Mouse (Mus musculus) layer of hippocampus, adult 18-20 months (tissue): ENCODE measurements at regions not wholly inside any gene's neighbourhood (a gene's known extent, or its start where the extent isn't known, plus 50 kb on each side); places are given as distances from the start of the nearest gene placed in this dataset.

Experiments used
- DNase-seq, 2 experiments: peaks; one replicate each; pipeline ENCODE4 v3.0.0; 2022; ENCODE audit warnings: low spot score in 2 of 2
- microRNA-seq, 2 experiments: library from miRNA; unstranded; fragments of <30 nt; microRNA quantifications; one replicate each; pipeline ENCODE4 v1.2.0; 2021

DNA sequence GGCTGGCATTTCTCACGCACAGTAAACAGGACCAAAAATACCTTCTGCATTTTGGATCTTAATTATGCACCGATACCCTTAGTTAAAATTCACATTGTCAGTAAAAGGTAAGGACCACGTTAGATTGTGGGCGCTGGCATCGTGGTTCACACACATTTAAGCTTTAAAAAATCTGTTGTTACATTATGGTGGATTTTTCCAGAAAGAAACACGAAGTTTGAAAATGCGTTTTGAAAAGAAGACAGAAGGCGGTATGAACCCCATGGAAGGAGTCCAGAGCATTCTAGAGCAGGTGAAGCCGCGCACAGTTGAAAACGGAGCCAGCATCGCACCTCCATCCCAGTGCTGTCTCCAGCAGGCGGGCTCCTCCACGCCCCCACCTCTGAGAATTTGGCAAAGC lies 94.6 kb upstream of the Zfp64 start:
- peak; percentile 2 to 7 for DNase-seq

DNA sequence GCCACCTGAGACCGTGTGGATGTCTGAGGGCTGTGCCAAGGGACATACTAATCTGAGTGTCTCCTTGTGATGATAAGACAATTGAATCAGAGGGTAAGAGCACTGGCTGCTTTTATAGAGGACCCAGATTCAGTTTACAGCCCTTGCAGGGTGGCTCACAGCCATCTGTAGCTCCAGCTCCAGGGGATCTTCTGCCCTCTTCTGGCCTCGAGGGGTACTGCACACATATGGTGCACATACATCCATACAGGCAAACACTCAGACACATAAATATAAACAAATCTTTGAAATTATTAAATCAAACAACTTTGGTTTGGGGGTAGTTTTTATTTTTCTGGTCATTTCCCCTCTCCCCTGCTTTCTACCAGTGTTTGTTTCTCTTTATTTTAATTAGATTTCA lies 86.4 kb upstream of the Zfp64 start:
- DNase-seq = no peak

DNA sequence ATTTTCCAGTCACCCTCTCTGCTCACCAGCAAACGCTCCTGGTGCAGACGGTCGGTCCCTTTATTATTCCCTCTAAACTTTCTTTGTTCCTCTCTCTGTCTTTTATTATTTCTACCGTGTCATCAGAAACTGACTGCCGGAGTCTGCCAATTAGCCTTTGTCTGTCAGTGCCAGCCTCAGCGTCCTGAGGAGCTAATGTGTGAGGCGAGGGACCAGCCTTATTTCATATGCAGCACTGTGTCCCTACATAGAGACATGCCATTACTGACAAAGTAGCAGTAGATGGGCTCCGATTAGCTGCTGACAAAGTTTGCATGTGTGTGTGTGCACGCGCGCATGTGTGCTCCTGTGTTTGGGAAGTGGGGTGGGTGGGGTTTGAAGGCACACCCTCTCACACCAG lies 82.6 kb upstream of the Zfp64 start:
- DNase-seq = no peak

DNA sequence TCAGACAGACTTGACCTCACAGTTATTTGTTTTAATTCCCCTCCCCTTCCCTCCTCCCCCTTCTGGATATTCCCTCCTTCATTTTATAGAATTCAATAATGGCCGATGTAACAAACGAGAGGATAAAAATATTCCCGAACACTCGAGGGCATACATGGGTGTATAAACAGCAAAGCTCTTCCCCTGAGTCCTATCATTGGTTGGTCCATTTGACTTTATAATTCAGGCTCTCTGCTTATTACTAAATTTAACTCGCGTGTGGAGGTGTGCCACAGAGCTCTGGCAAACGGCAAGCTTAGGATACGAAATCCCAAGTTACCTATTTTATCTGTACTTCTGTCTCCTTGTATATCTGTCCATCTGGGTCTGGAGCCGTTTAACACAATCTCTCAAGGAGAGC lies 82.1 kb upstream of the Zfp64 start:
- no peak for DNase-seq

DNA sequence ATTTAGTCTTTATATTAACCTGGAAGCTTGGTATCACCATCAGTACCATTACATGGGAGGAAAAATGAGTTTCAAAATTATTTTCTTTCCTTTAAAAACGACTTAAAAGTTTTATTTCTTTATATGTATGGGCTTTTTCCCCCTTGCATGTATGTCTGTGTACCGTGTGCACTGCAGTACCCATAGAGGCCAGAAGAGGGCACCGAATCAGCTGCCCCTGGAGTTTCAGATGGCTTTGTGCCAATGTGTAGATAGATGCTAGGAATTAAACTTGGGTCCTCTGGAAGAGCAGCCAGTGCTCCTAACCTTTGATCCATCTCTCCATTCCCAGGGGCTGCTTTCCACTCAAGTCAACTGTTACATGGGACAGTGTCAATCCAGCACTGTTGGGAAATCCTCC lies 79.9 kb upstream of the Zfp64 start:
- no peak for DNase-seq

DNA sequence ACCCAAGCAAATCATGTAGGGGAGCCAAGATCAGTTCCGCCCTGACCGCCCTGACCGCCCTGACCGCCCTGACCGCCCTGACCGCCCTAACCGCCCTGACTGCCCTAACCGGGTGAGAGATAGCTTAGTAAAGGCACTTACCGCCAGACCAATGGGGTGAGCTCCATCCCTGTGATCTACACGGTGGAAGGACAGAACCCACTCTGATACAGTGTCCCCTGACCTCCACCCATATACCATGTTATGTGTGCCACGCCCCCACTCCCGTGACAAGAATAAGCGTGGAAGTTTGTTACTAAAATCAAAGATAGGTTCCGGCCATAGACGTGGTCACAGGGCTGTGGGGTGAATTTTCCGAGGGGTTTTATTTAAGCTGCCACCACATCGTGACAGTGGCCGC lies 78.6 kb upstream of the Zfp64 start:
- no peak for DNase-seq

DNA sequence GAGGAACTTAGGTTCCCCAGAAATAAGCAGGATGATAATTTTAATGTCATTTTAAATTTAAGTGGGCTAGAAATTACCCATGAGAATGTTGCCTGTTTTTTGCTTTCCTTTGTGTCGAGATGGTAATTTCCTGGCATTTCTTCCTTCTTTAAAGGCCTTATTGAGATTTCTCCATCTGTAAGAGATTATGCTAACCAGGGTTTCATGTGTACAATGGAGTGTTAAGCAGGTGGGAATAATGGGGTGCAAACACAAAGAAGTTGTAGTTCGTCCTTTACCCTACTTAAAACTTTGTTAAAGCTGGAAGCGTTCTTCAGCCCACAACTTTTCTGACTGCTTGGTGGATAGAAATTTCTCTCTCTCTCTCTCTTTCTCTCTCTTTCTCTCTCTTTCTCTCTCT lies 77.8 kb upstream of the Zfp64 start:
- no peak for DNase-seq

DNA sequence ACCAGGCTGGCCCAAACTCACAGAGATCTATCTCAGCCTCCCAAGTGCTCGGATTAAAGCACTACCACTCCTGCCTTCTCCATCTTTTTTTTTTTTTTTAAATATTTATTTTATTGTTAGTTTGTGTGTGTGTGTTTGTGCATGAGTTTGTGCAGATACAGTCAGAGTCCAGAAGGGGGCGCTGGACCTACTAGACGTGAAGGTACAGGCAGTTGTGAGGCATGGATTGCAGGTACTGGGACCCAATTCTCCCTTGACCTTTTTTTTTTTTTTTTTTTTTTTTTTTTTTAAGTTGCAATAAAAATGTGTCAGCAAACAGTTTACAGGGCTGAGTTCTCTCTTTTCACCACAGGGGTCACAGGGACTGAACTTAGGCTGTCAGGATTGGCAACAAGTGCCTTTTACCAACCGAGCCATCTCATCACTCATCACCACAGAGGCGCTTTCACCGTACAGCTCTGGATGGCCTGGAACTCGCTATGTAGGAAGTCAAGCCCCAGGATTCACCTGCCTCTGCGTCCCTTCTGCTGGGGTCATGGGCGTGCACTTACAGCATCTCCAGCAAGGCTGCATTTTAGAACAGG lies 73.2 kb upstream of the Zfp64 start:
- DNase-seq = no peak

DNA sequence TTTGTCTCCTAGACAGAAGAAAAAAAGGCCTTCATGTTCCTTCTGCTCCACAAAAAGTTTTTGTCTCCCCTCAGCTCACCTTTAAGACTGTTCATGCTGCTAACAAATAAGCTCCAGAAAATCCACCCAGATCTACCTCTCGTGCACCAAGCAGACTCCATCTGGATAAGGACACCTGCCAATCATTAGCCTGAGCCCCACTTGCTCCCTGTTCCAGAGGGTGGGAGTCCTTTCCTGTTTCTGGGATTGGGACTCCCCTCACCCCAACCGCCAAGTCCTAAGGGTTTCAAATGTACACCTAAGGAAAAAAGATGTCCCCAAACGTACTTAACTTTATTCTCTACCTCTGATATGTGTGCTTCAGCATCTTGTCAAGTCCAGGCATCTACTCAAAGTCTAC lies 63.6 kb upstream of the Zfp64 start:
- no peak for DNase-seq

DNA sequence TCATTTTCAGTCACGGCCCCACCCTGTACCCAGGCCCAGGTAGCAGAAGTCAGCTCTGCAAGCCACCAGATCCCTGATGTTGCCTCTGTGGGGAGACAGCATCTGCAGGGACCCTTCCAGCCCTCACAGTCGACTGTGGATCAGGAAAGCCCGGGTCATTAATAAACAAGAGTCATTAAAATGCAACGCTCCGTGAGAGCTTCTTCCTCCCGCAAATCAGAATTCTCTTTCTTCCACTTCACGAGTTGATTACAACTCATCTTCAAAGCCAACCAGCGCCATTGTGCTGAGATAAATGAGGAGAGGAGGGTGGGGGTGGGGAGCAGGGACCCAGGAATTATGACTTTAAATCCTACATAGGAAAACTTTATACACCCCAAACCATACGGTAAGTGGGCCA lies 54.9 kb upstream of the Zfp64 start:
- no peak for DNase-seq

DNA sequence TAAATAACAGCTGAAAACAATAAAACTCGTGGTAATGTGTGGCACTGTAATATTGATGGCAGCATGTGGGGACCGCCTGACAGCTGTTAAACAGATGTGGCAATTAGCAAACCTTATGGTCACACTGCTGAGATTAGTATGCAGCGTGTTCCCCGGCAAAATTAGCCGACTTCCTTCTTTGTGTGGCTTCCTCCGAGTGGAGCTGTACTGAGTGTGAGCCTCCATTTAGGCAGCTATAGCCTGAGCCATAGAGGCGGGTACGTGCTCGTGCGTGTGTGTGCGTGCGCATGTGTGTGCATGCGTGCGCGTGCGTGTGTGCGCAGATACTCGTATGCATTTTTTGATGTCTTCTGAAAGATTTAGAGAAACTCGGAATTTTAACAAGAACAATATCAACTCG lies 53.4 kb upstream of the Zfp64 start:
- DNase-seq = no peak

DNA sequence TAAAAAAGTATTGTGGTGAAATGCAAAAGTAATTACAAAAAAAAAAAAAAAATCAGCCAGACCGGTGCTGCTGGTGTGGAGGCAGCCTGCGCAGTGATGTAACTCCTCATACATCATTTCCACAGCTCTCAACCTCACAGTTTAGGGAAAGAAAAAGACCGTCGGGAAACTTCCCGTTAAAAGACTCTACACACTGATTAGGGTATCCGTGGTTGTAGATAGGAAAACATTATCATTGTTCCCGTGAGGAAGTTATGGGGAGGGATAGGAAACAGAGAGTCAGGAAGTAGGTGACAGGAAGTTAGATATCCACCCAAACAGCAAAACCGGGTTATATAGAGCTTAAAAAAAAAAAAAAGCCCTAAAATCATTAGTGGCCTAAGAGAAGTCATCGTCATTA lies 52.9 kb upstream of the Zfp64 start:
- no peak for DNase-seq

DNA sequence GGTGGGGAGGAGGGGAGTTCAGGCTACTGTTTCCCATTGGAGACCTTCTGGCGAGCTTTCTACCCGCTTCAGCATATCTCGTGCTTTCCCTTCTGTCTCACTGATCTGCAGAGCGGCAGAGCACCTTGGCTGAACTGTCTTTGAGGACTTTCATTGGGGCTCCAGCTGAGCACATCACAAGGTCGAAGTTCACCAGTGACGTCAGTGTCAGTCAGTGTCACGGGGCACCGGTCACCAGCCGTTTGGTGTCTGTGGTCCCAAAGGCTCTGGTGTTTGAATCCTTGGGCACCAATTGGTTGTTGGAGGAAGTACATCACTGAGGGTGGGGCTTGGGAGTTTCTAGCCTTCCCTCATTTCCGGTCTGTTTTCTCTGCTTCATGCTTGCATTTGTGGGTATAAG lies 51.2 kb upstream of the Zfp64 start:
- DNase-seq = no peak

DNA sequence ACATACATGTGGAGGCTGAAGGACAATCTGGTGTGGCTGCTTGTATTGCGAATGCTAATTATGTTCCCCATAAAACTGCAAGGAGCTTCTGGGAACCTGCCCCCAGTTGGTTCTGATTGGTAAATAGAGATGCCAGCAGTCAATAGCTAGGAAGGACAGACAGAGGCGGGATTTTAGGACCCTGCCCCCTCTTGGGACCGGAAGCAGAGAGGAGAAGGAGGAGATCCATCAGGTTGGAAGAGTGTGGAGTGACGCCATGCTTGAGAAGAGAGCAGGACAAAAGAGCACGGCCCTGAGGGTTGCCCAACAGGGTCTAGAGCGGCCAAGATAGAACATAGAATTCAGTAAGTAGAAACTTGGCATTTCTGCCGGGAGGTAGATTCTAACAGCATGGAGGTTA lies 50.4 kb upstream of the Zfp64 start:
- DNase-seq = no peak

Small RNA genes lying in the stretch of these regions (microRNA-seq; reads per million reads assigned to microRNA genes)
- gene Gm26469 = 0 reads per million in 2 experiments
